Mouse (Mus musculus): ENCODE measurements at regions not wholly inside any gene's neighbourhood (a gene's known extent, or its start where the extent isn't known, plus 50 kb on each side); places are given as distances from the start of the nearest gene placed in this dataset.
A peak's percentile ranks its signal among the peaks of the same experiment; 100 is the strongest.

DNA sequence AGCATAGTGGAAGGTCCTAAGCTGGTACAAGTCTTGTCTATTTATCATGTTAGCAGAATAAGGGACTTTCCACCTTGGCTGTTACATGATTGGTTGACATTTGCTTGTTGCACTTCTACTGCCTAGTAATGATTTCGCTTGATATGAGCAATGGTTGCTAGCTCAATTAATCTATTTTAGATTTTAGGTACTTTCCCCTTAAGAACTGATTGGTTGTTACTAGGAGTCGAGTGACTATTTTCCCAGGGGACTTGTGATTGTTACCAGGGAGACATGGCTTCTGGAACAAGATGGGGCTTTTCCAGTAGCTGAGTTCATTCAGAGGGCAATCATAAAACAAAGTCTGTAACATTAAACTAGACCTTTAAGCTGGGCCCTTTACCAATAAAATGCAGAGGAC is 100.9 kb downstream of the Nup35 start:
- ATAC-seq (ENCODE audit: low TSS enrichment), result no peak

GRCm38 (mm10) chr2:80724085-80724484 is 107.0 kb downstream of the Nup35 start:
- ATAC-seq (ENCODE audit: low TSS enrichment), result peak; percentile 34; the same call in 1 of the 2 replicates

DNA sequence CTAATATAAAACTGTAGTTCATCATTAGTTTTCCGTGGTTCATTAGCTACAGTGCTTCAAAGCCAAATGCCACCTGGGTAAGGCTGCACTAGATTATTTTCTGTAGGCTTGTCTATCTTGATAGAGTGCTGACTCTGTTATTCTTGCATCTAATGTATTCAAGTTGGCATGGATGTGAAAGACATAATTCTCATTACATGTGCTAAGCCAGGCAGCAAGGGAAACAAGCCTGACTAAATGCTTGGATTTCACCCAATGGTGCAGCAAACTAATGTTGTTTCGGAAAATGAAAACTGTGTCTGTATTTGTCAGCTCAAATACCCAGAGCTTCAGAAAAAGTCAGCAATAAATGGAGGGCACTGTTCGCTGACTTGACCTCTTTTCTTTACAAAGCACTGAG is 114.3 kb downstream of the Nup35 start:
- peak; percentile 76 for ATAC-seq (ENCODE audit: low TSS enrichment)

DNA sequence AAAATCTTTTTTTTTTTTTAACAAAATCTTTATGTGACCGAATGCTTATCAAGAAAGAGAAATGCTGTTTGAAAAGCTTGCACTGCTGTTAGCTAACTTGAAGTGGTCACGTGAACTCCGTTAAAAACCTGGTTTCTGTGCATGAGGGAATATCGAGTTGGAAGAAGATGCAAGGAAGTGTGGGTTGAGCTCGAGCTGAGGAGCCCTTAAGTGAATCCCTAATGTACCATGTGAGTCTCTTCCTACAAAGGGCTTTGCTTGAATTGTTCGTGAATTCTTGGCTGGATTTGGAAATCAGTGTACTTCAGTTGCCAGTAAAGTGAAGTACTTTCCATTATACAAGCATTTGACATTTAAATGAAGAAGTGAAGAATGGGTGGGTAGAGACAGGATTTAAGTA is 129.7 kb downstream of the Nup35 start:
- ATAC-seq (ENCODE audit: low TSS enrichment), result peak; percentile 78

GRCm38 (mm10) chr2:80762013-80762612 is 145.1 kb downstream of the Nup35 start:
- ATAC-seq (ENCODE audit: low TSS enrichment), result peak; percentile 83

DNA sequence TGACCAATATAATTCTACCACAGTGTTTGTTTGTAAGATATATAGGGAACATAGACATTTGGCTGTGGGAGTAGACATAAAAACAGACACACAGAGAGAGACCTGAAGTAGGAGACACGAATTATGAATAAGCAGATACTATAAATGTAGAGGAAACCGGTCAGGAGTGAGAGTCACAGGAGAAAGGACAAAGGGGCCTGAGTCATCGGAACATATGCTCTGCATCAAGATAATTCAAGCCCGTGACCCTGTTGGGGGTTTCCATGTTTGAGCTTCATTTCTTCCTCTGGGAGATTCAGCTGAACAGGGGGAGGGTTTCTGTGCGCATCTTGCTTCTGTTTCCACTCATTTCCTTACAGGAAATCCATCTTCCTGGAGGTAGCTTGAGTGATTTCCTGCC is 154.1 kb downstream of the Nup35 start:
- peak; percentile 69; the same call in 1 of the 2 replicates for ATAC-seq (ENCODE audit: low TSS enrichment)

GRCm38 (mm10) chr2:80772455-80772854 is 155.4 kb downstream of the Nup35 start:
- no peak for ATAC-seq (ENCODE audit: low TSS enrichment)

DNA sequence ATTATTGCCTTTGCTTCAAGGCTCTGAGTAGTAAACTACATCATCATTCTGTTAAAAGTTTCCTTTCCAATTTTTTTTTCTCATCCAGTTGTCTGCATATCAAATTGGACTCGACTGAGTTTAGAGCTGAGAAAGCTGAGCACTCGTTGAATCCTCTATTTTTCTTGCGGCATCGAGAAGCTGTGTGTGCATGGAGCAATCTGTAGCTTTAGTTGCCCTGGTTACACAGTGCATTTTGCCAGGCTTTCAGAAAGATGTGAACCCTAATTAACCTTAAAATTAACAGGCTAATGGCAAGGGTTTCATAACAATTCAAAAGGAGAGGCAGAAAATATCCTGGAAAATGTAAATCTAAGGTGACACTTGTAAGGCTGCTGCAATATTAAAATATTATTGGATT is 169.3 kb downstream of the Nup35 start:
- no peak for ATAC-seq (ENCODE audit: low TSS enrichment)

- ATAC-seq (ENCODE audit: low TSS enrichment), result no peak
Observed at GRCm38 (mm10) chr2:80793345-80794147, 176.5 kb downstream of the Nup35 start.

DNA sequence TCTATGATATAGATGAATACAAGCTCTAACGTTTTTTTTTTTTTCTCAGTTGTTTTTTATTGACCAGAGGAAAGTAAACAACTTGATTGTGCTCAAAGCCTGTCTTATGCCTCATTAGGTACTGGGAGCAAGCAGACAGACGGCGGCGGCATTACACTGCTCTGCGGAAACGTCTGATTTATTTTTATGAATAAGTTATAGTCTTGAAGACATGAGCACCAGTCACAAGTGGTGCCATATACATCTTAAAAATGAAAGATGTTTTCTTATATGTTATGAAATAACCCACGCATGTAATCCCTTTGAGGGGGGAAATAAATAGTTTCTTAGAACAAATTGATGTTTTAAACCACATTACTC is 177.1 kb downstream of the Nup35 start:
- ATAC-seq (ENCODE audit: low TSS enrichment), result no peak

DNA sequence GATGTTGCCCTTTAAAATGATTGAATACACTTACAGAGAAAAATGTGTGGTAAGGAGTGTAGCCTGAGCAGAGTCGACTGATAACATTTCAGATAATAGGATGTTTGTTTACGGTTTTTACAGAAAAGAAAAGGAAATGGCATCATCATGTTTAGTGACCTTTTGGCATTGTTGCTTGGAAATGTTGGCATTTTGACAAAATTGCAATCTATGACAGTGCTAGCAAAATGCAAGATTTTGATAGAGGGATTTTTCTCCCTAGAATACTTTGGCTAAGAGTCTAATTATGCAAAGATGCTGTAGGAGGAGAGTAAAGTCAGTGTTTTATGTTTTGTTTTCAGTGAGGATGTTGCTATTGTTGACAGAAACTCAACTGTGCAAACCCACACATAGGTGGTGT is 202.2 kb downstream of the Nup35 start:
- ATAC-seq (ENCODE audit: low TSS enrichment), result peak; percentile 27; the same call in 1 of the 2 replicates

GRCm38 (mm10) chr2:80851056-80851455 is 234.0 kb downstream of the Nup35 start:
- peak; percentile 84 for ATAC-seq (ENCODE audit: low TSS enrichment)

GRCm38 (mm10) chr2:80855214-80855613 is 238.2 kb downstream of the Nup35 start:
- ATAC-seq (ENCODE audit: low TSS enrichment), result peak; percentile 62; the same call in 1 of the 2 replicates

GRCm38 (mm10) chr2:80870046-80870445 is 253.0 kb downstream of the Nup35 start:
- peak; percentile 68 for ATAC-seq (ENCODE audit: low TSS enrichment)

DNA sequence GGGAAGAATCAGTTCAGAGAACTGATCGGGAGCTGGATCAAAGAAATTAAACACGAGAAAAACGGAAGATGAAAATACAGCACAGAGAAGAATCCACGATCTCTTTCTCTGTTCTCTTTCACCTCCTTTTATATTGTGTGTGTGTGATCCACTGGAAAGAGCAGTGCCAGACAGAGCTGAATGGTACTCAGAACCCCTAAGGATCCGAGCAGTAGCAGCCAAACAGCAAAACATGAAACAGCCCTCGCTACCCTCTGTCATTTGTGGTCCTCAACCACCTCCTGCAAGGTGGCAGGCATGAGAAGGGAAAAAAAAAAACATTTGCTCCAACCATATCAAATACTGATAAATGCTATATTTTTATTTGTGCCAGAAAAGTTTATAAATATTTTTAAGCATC is 253.4 kb downstream of the Nup35 start:
- peak; percentile 85 for ATAC-seq (ENCODE audit: low TSS enrichment)

- ATAC-seq (ENCODE audit: low TSS enrichment), result no peak
Observed at GRCm38 (mm10) chr2:80871356-80871755, 254.3 kb downstream of the Nup35 start.

- ATAC-seq (ENCODE audit: low TSS enrichment), result no peak
Observed at GRCm38 (mm10) chr2:80878437-80878836, 261.4 kb downstream of the Nup35 start.

GRCm38 (mm10) chr2:80884231-80884630 is 267.2 kb downstream of the Nup35 start:
- no peak for ATAC-seq (ENCODE audit: low TSS enrichment)

GRCm38 (mm10) chr2:80902050-80902449 is 285.0 kb downstream of the Nup35 start:
- ATAC-seq (ENCODE audit: low TSS enrichment), result no peak

GRCm38 (mm10) chr2:80913478-80913877 is 296.4 kb downstream of the Nup35 start:
- peak; percentile 89 for ATAC-seq (ENCODE audit: low TSS enrichment)

DNA sequence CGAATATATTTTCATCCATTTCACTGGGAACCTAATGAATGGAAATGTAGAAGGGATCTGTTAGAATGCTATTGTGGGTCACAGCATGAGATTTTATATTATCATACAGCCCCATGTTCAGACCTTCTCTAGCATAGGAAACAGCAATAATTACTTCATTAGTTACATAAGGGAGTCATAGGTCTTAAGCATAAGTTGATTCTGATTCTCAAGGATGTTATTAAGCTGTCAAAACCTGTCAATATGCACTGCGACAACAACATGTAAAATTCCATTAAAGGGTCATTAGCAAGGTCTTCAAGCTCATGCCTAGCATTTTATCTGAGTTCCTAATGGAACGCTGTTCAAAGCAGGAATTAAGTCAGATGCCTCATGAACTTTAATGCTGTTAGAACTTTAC is 328.5 kb downstream of the Nup35 start:
- no peak for ATAC-seq (ENCODE audit: low TSS enrichment)

DNA sequence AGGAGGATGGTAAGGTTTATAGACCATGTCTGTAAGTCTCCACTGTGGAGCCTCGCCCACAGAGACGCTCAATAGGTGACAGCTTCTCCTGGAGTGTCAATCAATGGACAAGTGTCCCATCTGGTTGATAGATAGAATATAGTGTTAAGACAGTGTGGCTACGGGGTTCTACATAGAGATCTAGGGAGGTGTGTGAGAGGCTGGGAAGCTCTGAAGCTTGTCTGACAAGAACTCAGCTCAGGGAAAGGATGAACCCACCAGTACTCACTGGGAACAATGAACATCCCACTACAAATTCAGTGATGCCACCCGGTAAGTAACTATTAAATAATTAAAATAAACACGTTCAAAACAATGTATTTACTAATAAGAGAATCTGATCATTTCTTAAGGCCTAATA is 349.7 kb downstream of the Nup35 start:
- ATAC-seq (ENCODE audit: low TSS enrichment), result no peak

- no peak for ATAC-seq (ENCODE audit: low TSS enrichment)
Observed at GRCm38 (mm10) chr2:80967260-80967659, 350.2 kb downstream of the Nup35 start.
